Mouse (Mus musculus): ENCODE data around the gene Tchp. TPM values are rescaled to one million over a fixed set of nuclear protein-coding genes. Genes with fewer than 3 reads are reported as not detected.

Tchp gene
- polyA plus RNA-seq, 1 experiment from 2014 or later = 7.6 TPM

GRCm38 (mm10) chr5:114740595-114740994 is 33.0 kb downstream of the Tchp start:
- 89% methylated on average over 4 of the region's 4 CpGs for WGBS (ENCODE audit: missing documents)
- H3K4me3 ChIP-seq (ENCODE audit: inconsistent target) = no peak overlapping the region
- H3K27ac ChIP-seq = no peak overlapping the region
- H3K79me2 ChIP-seq (ENCODE audit: inconsistent target) = 0 out of 2 replicates have a peak, but pooled peaks cover 5% of the 10 kb centered on the region
- peaks cover 74% of the 10 kb centered on the region for H3K36me3 ChIP-seq (ENCODE audit: inconsistent target)

- H3K27ac ChIP-seq = no peak overlapping the region
- 98% methylated on average over 10 of the region's 10 CpGs for WGBS (ENCODE audit: missing documents)
- H3K4me3 ChIP-seq (ENCODE audit: inconsistent target) = no peak overlapping the region
- H3K36me3 ChIP-seq (ENCODE audit: inconsistent target) = peaks cover 74% of the 10 kb centered on the region
- H3K79me2 ChIP-seq (ENCODE audit: inconsistent target) = 0 out of 2 replicates have a peak, but pooled peaks cover under 1% of the 10 kb centered on the region
Measured at GRCm38 (mm10) chr5:114742572-114742971, 35.0 kb downstream of the Tchp start.

- Histone ChIP-seq H3K4me3 (ENCODE audit: inconsistent target) (no peak overlapping the region), H3K79me2 (ENCODE audit: inconsistent target) (no peaks in the 10 kb centered on the region), H3K27ac (no peak overlapping the region), H3K36me3 (ENCODE audit: inconsistent target) (peaks cover 74% of the 10 kb centered on the region)
- 93% methylated on average over 13 of the region's 13 CpGs for WGBS (ENCODE audit: missing documents)
Measured at GRCm38 (mm10) chr5:114742998-114743696, 35.6 kb downstream of the Tchp start.

GRCm38 (mm10) chr5:114743697-114744090 is 36.1 kb downstream of the Tchp start:
- 93% methylated on average over 8 of the region's 8 CpGs for WGBS (ENCODE audit: missing documents)
- peaks cover 74% of the 10 kb centered on the region for H3K36me3 ChIP-seq (ENCODE audit: inconsistent target)

GRCm38 (mm10) chr5:114745581-114745980 is 38.0 kb downstream of the Tchp start:
- 43% methylated on average over 2 of the region's 5 CpGs for WGBS (ENCODE audit: missing documents)
- H3K4me3 ChIP-seq (ENCODE audit: inconsistent target) = no peak overlapping the region
- peaks cover 90% of the 10 kb centered on the region for H3K36me3 ChIP-seq (ENCODE audit: inconsistent target)
- no peaks in the 10 kb centered on the region for H3K79me2 ChIP-seq (ENCODE audit: inconsistent target)
- H3K27ac ChIP-seq = no peak overlapping the region

More at GRCm38 (mm10) chr5:114743697-114744090, 36.1 kb downstream of the Tchp start:
- Histone ChIP-seq H3K27ac (no peak overlapping the region), H3K79me2 (ENCODE audit: inconsistent target) (no peaks in the 10 kb centered on the region), H3K4me3 (ENCODE audit: inconsistent target) (no peak overlapping the region)

- Histone ChIP-seq H3K36me3 (ENCODE audit: inconsistent target) (peaks cover 97% of the 10 kb centered on the region), H3K27ac (no peak overlapping the region), H3K79me2 (ENCODE audit: inconsistent target) (no peaks in the 10 kb centered on the region), H3K4me3 (ENCODE audit: inconsistent target) (no peak overlapping the region)
- WGBS (ENCODE audit: missing documents) = 81% methylated on average over 4 of the region's 4 CpGs
Measured at GRCm38 (mm10) chr5:114746886-114747285, 39.3 kb downstream of the Tchp start.

GRCm38 (mm10) chr5:114747521-114747920 is 40.0 kb downstream of the Tchp start:
- no peaks in the 10 kb centered on the region for H3K79me2 ChIP-seq (ENCODE audit: inconsistent target)
- WGBS (ENCODE audit: missing documents) = 83% methylated on average over 5 of the region's 5 CpGs
- H3K4me3 ChIP-seq (ENCODE audit: inconsistent target) = no peak overlapping the region
- no peak overlapping the region for H3K27ac ChIP-seq
- peaks cover 97% of the 10 kb centered on the region for H3K36me3 ChIP-seq (ENCODE audit: inconsistent target)

- H3K79me2 ChIP-seq (ENCODE audit: inconsistent target) = no peaks in the 10 kb centered on the region
- H3K36me3 ChIP-seq (ENCODE audit: inconsistent target) = peaks cover 96% of the 10 kb centered on the region
- no peak overlapping the region for H3K27ac ChIP-seq
- no peak overlapping the region for H3K4me3 ChIP-seq (ENCODE audit: inconsistent target)
- 96% methylated on average over 10 of the region's 10 CpGs for WGBS (ENCODE audit: missing documents)
Measured at GRCm38 (mm10) chr5:114750325-114750724, 42.8 kb downstream of the Tchp start.

- Histone ChIP-seq H3K36me3 (ENCODE audit: inconsistent target) (peaks cover 97% of the 10 kb centered on the region), H3K27ac (no peak overlapping the region), H3K4me3 (ENCODE audit: inconsistent target) (no peak overlapping the region), H3K79me2 (ENCODE audit: inconsistent target) (no peaks in the 10 kb centered on the region)
- WGBS (ENCODE audit: missing documents) = 81% methylated on average over 10 of the region's 10 CpGs
Measured at GRCm38 (mm10) chr5:114752397-114752796, 44.8 kb downstream of the Tchp start.

- H3K4me3 ChIP-seq (ENCODE audit: inconsistent target) = no peak overlapping the region
Measured at GRCm38 (mm10) chr5:114753384-114753783, 45.8 kb downstream of the Tchp start.

GRCm38 (mm10) chr5:114759536-114760090 is 52.1 kb downstream of the Tchp start:
- peaks cover 90% of the 10 kb centered on the region for H3K36me3 ChIP-seq (ENCODE audit: inconsistent target)
- no peak overlapping the region for H3K4me3 ChIP-seq (ENCODE audit: inconsistent target)
- H3K79me2 ChIP-seq (ENCODE audit: inconsistent target) = peaks cover 27% of the 10 kb centered on the region; the same call in 1 of the 2 replicates
- 91% methylated on average over 5 of the region's 5 CpGs for WGBS (ENCODE audit: missing documents)
- H3K27ac ChIP-seq = no peak overlapping the region

More at GRCm38 (mm10) chr5:114753384-114753783, 45.8 kb downstream of the Tchp start:
- H3K27ac ChIP-seq = no peak overlapping the region
- H3K36me3 ChIP-seq (ENCODE audit: inconsistent target) = peaks cover 93% of the 10 kb centered on the region
- 92% methylated on average over 11 of the region's 12 CpGs for WGBS (ENCODE audit: missing documents)
- H3K79me2 ChIP-seq (ENCODE audit: inconsistent target) = no peaks in the 10 kb centered on the region

GRCm38 (mm10) chr5:114761980-114762379 is 54.4 kb downstream of the Tchp start:
- 94% methylated on average over 8 of the region's 8 CpGs for WGBS (ENCODE audit: missing documents)

GRCm38 (mm10) chr5:114764812-114765735 is 57.5 kb downstream of the Tchp start:
- Histone ChIP-seq H3K79me2 (ENCODE audit: inconsistent target) (peaks cover 81% of the 10 kb centered on the region), H3K27ac (no peak overlapping the region), H3K4me3 (ENCODE audit: inconsistent target) (no peak overlapping the region), H3K36me3 (ENCODE audit: inconsistent target) (peaks cover 56% of the 10 kb centered on the region)
- 87% methylated on average over 16 of the region's 18 CpGs for WGBS (ENCODE audit: missing documents)

More at GRCm38 (mm10) chr5:114761980-114762379, 54.4 kb downstream of the Tchp start:
- peaks cover 50% of the 10 kb centered on the region for H3K79me2 ChIP-seq (ENCODE audit: inconsistent target)
- H3K4me3 ChIP-seq (ENCODE audit: inconsistent target) = no peak overlapping the region
- no peak overlapping the region for H3K27ac ChIP-seq
- H3K36me3 ChIP-seq (ENCODE audit: inconsistent target) = peaks cover 79% of the 10 kb centered on the region

- 78% methylated on average over 8 of the region's 8 CpGs for WGBS (ENCODE audit: missing documents)
- Histone ChIP-seq H3K4me3 (ENCODE audit: inconsistent target) (no peak overlapping the region), H3K36me3 (ENCODE audit: inconsistent target) (peaks cover 41% of the 10 kb centered on the region), H3K27ac (no peak overlapping the region), H3K79me2 (ENCODE audit: inconsistent target) (peaks cover 97% of the 10 kb centered on the region)
Measured at GRCm38 (mm10) chr5:114766686-114767085, 59.1 kb downstream of the Tchp start.
